Mouse (Mus musculus): ENCODE measurements around the gene I0C0044D17Rik.

I0C0044D17Rik gene

GRCm38 (mm10) chr4:98777464-98777863, 46.2 kb downstream of the I0C0044D17Rik start:
- DNase-seq (ENCODE audit: low read depth, low spot score): no peak

GRCm38 (mm10) chr4:98776721-98777427, 46.8 kb downstream of the I0C0044D17Rik start:
- no peak for DNase-seq (ENCODE audit: low read depth, low spot score)

- peak; percentile 42 for DNase-seq (ENCODE audit: low read depth, low spot score)
These were observed 49.9 kb downstream of the I0C0044D17Rik start for GRCm38 (mm10) chr4:98773785-98774184.
